Mouse (Mus musculus): Measurements from ENCODE around the gene Ccdc51. TPM values are rescaled to one million over a fixed set of nuclear protein-coding genes. Genes with fewer than 3 reads are reported as not detected.

Gene Ccdc51
- polyA plus RNA-seq, 1 experiment from 2014 or later: 14.2 TPM

DNA sequence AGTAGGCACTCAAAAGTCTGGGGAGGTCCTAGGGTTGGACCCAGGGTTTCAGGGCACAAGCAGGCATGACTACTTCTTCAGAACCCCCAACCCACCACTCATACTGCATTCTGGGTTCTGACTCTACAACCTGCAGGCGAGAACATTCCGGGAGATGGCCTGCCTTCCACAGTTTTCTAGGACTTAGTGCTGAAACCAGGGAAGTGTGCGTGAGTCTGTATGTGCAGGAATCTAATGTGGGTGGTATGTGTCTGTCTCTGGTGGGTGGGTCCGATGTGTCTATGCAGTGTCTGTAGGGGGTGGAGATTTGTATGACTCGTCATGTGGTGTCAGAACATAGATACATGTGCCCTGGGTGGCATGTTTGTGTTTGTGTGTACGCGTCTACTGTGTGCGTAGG lies 16.1 kb downstream of the Ccdc51 start:
- H3K4me1 ChIP-seq (replicated peaks): peaks cover 76% of the 10 kb centered on the region
- peak overlapping the region; percentile 82 for H3K4me2 ChIP-seq
- H3K36me3 ChIP-seq: no peaks in the 10 kb centered on the region; the same call in 1 of the 2 replicates
- H3K4me3 ChIP-seq: peak overlapping the region; percentile 76
- peak overlapping the region; percentile 98 for H3K27ac ChIP-seq
- H3K9ac ChIP-seq: no peak overlapping the region; the same call in 1 of the 2 replicates
- 69% methylated on average over 8 of the region's 8 CpGs for WGBS
- no peaks in the 10 kb centered on the region for H3K9me3 ChIP-seq (replicated peaks)
- no peak for ATAC-seq (replicated peaks; ENCODE audit: insufficient number of reproducible peaks, insufficient read depth, low FRiP score, low read depth)
- no peaks in the 10 kb centered on the region for H3K27me3 ChIP-seq

DNA sequence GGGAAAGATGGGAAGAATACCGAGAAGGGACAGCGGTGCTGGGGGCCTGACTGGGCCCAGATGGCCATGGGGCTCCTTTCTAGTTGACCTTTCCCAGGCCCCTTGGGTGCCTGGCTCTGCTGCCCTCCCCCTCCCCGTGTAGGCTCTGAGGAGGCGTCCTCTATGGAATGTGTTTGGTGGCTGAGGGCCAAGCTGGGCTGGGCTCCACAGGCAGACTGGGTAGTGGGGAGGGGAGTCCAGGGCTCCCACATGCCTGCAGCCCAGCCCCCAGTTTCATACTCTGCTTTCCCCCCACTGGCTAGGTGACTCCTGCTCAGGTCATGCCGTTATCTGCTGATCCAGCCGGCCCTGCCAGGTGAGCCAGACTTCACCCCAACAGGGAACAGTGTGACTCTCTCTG lies 16.7 kb downstream of the Ccdc51 start:
- H3K9ac ChIP-seq: peak overlapping the region; percentile 27
- H3K4me1 ChIP-seq (replicated peaks): peaks cover 75% of the 10 kb centered on the region
- H3K27ac ChIP-seq: peak overlapping the region; percentile 98
- peak; percentile 77 for ATAC-seq (replicated peaks; ENCODE audit: insufficient number of reproducible peaks, insufficient read depth, low FRiP score, low read depth)
- H3K27me3 ChIP-seq: no peaks in the 10 kb centered on the region
- peak overlapping the region; percentile 76 for H3K4me3 ChIP-seq
- H3K4me2 ChIP-seq: peak overlapping the region; percentile 82
- H3K9me3 ChIP-seq (replicated peaks): no peaks in the 10 kb centered on the region
- H3K36me3 ChIP-seq: peaks cover under 1% of the 10 kb centered on the region; the same call in 1 of the 2 replicates
- WGBS: 10% methylated on average over 6 of the region's 6 CpGs

DNA sequence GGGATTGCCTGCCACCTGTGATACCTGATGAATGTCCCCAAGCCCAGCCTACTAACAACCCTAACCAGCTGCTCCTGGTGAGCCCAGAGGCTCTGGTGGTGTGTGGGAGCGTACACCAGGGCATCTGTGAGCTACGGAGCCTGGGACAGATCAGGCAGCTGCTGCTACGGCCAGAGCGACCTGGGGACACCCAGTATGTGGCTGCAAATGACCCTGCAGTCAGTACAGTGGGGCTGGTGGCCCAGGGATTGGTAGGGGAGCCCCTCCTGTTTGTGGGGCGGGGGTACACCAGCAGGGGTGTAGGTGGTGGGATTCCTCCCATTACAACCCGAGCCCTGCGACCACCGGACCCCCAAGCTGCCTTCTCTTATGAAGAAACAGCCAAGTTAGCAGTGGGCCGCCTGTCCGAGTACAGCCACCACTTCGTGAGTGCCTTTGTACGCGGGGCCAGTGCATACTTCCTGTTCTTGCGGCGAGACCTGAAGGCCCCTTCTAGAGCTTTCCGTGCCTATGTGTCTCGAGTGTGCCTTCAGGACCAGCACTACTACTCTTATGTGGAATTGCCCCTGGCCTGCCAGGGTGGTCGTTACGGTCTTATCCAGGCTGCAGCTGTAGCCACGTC lies 18.1 kb downstream of the Ccdc51 start:
- H3K4me2 ChIP-seq: no peak overlapping the region
- peaks cover 79% of the 10 kb centered on the region for H3K4me1 ChIP-seq (replicated peaks)
- H3K9me3 ChIP-seq (replicated peaks): no peaks in the 10 kb centered on the region
- H3K4me3 ChIP-seq: no peak overlapping the region
- ATAC-seq (replicated peaks; ENCODE audit: insufficient number of reproducible peaks, insufficient read depth, low FRiP score, low read depth): no peak
- H3K27me3 ChIP-seq: no peaks in the 10 kb centered on the region
- peak overlapping the region; percentile 98; the same call in 1 of the 2 replicates for H3K27ac ChIP-seq
- H3K9ac ChIP-seq: no peak overlapping the region
- 83% methylated on average over 20 of the region's 20 CpGs for WGBS
- peaks cover 3% of the 10 kb centered on the region; the same call in 1 of the 2 replicates for H3K36me3 ChIP-seq

DNA sequence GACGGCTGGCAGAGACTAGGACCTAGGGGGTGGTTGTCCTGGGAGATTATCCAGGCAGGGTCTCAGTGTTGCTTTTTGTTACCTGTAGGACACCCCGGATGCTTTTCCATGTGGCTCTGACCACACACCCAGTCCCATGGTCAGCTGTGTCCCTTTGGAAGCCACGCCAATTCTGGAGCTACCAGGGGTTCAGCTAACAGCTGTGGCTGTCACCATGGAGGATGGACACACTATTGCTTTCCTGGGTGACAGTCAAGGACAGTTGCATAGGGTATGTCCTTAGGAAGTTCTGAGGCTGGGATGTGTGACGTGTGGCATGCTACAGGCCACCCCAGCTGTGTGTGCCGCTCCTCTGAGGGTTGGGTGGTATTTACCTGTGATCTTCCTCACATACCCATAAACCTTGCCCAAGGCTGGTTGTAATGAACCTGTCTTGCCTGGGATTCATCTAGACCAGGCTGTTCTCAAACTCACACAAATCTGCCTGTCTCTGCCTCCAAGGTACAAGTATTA lies 19.7 kb downstream of the Ccdc51 start:
- ATAC-seq (replicated peaks; ENCODE audit: insufficient number of reproducible peaks, insufficient read depth, low FRiP score, low read depth): no peak
- Histone ChIP-seq H3K36me3 (peaks cover 16% of the 10 kb centered on the region; the same call in 1 of the 2 replicates), H3K4me3 (no peak overlapping the region), H3K4me2 (no peak overlapping the region), H3K4me1 (replicated peaks) (peaks cover 70% of the 10 kb centered on the region), H3K27ac (no peak overlapping the region), H3K9me3 (replicated peaks) (no peaks in the 10 kb centered on the region), H3K9ac (no peak overlapping the region), H3K27me3 (no peaks in the 10 kb centered on the region)
- WGBS: 93% methylated on average over 5 of the region's 5 CpGs

DNA sequence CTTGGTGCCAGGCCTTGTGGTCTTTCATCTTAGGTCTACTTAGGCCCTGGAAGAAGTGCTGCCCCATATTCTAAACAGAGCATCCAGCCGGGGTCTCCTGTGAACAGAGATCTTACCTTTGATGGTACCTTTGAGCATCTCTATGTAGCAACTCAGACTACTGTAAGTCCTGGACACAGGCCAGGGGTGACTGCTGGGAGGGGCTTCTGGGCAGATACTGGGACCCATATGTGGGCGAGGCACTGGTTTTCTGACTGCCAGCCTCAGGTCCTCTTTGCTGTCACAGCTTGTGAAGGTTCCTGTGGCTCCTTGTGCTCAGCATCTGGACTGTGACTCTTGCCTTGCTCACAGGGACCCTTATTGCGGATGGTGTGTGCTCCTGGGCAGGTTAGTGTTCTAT lies 20.2 kb downstream of the Ccdc51 start:
- WGBS: 84% methylated on average over 3 of the region's 3 CpGs
- ATAC-seq (replicated peaks; ENCODE audit: insufficient number of reproducible peaks, insufficient read depth, low FRiP score, low read depth): no peak

DNA sequence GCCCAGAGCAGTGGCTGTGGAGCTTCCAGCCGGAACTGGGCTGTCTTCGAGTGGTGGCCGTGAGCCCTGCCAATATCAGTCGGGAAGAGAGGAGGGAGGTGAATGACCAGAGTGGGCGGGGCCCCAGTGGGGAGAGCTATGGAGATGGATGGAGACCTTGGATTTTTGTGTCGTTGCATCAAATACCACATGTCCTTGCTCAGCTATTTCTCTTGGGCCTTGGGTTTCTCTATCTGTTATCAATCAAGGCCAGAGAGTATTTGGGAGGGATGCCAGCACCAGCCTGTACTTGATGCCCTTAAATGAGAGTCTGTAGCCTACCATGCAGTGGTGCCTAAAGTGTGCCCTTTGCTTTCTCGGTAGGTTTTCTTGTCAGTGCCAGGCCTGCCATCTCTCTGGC lies 21.0 kb downstream of the Ccdc51 start:
- no peak overlapping the region for H3K27ac ChIP-seq
- no peak overlapping the region for H3K4me2 ChIP-seq
- no peak for ATAC-seq (replicated peaks; ENCODE audit: insufficient number of reproducible peaks, insufficient read depth, low FRiP score, low read depth)
- no peaks in the 10 kb centered on the region for H3K27me3 ChIP-seq
- no peak overlapping the region for H3K4me3 ChIP-seq
- WGBS: 67% methylated on average over 7 of the region's 7 CpGs
- peaks cover 57% of the 10 kb centered on the region for H3K4me1 ChIP-seq (replicated peaks)
- H3K9me3 ChIP-seq (replicated peaks): no peaks in the 10 kb centered on the region
- H3K9ac ChIP-seq: no peak overlapping the region
- H3K36me3 ChIP-seq: peaks cover 17% of the 10 kb centered on the region; the same call in 1 of the 2 replicates

More for the DNA sequence above, 20.2 kb downstream of the Ccdc51 start:
- no peak overlapping the region for H3K27ac ChIP-seq
- H3K27me3 ChIP-seq: no peaks in the 10 kb centered on the region
- no peak overlapping the region for H3K4me3 ChIP-seq
- peaks cover 64% of the 10 kb centered on the region for H3K4me1 ChIP-seq (replicated peaks)
- no peaks in the 10 kb centered on the region for H3K9me3 ChIP-seq (replicated peaks)
- H3K4me2 ChIP-seq: no peak overlapping the region
- H3K9ac ChIP-seq: no peak overlapping the region
- H3K36me3 ChIP-seq: peaks cover 16% of the 10 kb centered on the region; the same call in 1 of the 2 replicates

DNA sequence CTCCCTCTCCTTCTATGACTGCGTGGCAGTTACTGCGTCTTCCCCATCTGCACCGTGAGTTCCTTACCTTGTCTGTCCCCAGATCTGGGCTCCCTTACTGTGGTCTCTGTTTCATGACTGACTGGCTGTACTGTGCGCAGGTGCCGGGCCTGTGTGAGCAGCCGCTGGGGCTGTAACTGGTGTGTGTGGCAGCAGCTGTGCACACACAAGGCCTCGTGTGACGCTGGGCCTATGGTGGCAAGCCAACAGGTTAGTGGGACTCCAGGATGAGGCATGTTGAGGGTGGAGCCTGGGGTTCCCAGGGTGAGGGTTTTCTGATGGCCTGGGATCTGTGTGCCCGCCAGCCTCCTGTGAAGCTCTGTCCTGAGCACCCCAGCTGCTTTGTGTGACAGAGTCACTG lies 21.8 kb downstream of the Ccdc51 start:
- no peak overlapping the region for H3K9ac ChIP-seq
- H3K36me3 ChIP-seq: peaks cover 25% of the 10 kb centered on the region
- ATAC-seq (replicated peaks; ENCODE audit: insufficient number of reproducible peaks, insufficient read depth, low FRiP score, low read depth): no peak
- no peaks in the 10 kb centered on the region for H3K9me3 ChIP-seq (replicated peaks)
- H3K4me3 ChIP-seq: no peak overlapping the region
- no peaks in the 10 kb centered on the region for H3K27me3 ChIP-seq
- WGBS: 86% methylated on average over 9 of the region's 9 CpGs
- H3K27ac ChIP-seq: no peak overlapping the region
- H3K4me2 ChIP-seq: no peak overlapping the region
- peaks cover 49% of the 10 kb centered on the region for H3K4me1 ChIP-seq (replicated peaks)

DNA sequence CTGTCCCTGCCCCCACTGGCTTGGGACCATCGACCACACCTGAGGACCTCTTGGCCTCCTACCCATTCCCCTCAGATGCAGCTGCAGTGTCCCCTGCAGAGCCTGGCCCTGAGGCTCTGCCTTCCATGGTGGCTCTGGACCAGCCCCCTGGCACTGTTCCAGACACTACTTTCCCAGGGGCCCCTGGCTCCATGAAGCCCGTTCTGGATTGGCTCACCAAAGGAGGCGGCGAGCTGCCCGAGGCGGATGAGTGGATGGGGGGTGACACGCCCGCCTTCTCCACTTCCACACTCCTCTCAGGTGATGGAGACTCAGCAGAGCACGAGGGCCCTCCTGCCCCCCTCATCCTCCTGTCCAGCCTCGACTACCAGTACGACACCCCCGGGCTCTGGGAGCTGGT lies 22.7 kb downstream of the Ccdc51 start:
- Histone ChIP-seq H3K27me3 (no peaks in the 10 kb centered on the region), H3K4me1 (replicated peaks) (peaks cover 40% of the 10 kb centered on the region), H3K36me3 (peaks cover 34% of the 10 kb centered on the region), H3K27ac (no peak overlapping the region; the same call in 1 of the 2 replicates), H3K4me2 (0 out of 2 replicates have a peak overlapping the region, but pooled peaks have one; percentile 7), H3K4me3 (no peak overlapping the region), H3K9me3 (replicated peaks) (no peaks in the 10 kb centered on the region), H3K9ac (no peak overlapping the region)
- WGBS: 56% methylated on average over 12 of the region's 12 CpGs
- peak; percentile 47 for ATAC-seq (replicated peaks; ENCODE audit: insufficient number of reproducible peaks, insufficient read depth, low FRiP score, low read depth)

DNA sequence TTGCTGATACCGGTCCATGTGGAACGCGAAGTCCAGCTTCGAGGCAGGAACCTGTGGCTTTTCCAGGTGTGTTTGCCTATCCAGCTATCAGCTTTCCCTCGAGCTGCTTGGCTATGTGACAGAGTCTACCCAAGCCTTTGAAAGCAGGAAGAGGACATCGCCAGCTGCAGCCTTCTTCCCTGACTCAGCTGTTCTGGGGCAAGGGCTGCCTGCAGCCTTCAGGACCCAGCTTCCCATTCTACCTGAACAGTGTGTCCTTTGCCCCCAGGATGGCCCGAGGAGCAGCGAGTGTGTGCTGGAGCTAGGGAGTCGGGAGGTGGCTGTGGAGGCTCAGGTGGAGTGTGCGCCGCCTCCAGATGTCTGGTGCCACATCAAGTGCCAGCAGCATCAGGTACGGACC lies 23.4 kb downstream of the Ccdc51 start:
- H3K4me1 ChIP-seq (replicated peaks): peaks cover 35% of the 10 kb centered on the region
- no peak overlapping the region for H3K4me3 ChIP-seq
- H3K27me3 ChIP-seq: no peaks in the 10 kb centered on the region
- peaks cover 41% of the 10 kb centered on the region for H3K36me3 ChIP-seq
- 87% methylated on average over 12 of the region's 12 CpGs for WGBS
- no peak overlapping the region for H3K4me2 ChIP-seq
- H3K9me3 ChIP-seq (replicated peaks): no peaks in the 10 kb centered on the region
- ATAC-seq (replicated peaks; ENCODE audit: insufficient number of reproducible peaks, insufficient read depth, low FRiP score, low read depth): no peak
- H3K27ac ChIP-seq: no peak overlapping the region
- H3K9ac ChIP-seq: no peak overlapping the region

DNA sequence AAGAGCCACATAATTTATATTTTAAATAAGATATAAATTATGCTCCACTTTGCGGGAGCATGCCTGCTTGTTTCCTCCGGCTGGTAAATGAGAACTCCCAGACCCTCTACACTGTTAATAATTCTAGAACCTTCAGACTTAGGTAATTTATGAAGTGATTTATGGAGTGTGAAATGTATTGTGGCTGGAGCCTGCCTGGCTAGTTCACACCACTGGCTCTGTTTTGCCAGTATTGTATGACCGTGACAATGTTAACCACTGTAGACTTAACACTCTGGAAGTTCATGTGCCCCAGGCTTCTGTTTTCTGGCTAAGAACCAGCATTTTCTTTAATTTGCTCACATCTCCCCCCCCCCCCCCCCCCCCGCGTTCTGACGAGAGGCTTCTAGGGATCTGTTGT lies 25.0 kb downstream of the Ccdc51 start:
- Histone ChIP-seq H3K4me3 (no peak overlapping the region), H3K27ac (no peak overlapping the region), H3K4me1 (replicated peaks) (peaks cover 28% of the 10 kb centered on the region), H3K4me2 (no peak overlapping the region), H3K9ac (no peak overlapping the region), H3K36me3 (peaks cover 57% of the 10 kb centered on the region), H3K27me3 (no peaks in the 10 kb centered on the region), H3K9me3 (replicated peaks) (no peaks in the 10 kb centered on the region)
- no peak for ATAC-seq (replicated peaks; ENCODE audit: insufficient number of reproducible peaks, insufficient read depth, low FRiP score, low read depth)
- 68% methylated on average over 6 of the region's 6 CpGs for WGBS

DNA sequence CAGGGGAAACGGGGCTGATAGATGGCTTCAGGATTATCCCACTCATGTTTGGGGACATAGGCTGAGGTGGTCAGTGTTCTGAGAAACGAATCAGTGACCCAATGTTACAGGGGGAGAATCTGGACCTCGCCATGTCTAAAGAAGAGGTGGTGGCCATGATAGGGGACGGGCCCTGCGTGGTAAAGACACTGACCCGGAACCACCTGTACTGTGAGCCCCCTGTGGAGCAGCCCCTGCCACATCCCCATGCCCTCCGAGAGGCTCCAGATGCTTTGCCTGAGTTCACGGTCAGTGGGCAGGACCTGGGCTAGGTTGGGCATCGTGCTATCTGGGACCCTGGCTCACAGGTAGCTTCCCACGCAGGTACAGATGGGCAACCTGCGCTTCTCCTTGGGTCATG lies 27.9 kb downstream of the Ccdc51 start:
- Histone ChIP-seq H3K9me3 (replicated peaks) (no peaks in the 10 kb centered on the region), H3K9ac (no peak overlapping the region), H3K4me1 (replicated peaks) (peaks cover 2% of the 10 kb centered on the region; the same call in 1 of the 2 replicates), H3K36me3 (peaks cover 84% of the 10 kb centered on the region), H3K27me3 (no peaks in the 10 kb centered on the region), H3K27ac (no peak overlapping the region), H3K4me3 (no peak overlapping the region), H3K4me2 (no peak overlapping the region)
- ATAC-seq (replicated peaks; ENCODE audit: insufficient number of reproducible peaks, insufficient read depth, low FRiP score, low read depth): no peak
- 89% methylated on average over 11 of the region's 11 CpGs for WGBS

DNA sequence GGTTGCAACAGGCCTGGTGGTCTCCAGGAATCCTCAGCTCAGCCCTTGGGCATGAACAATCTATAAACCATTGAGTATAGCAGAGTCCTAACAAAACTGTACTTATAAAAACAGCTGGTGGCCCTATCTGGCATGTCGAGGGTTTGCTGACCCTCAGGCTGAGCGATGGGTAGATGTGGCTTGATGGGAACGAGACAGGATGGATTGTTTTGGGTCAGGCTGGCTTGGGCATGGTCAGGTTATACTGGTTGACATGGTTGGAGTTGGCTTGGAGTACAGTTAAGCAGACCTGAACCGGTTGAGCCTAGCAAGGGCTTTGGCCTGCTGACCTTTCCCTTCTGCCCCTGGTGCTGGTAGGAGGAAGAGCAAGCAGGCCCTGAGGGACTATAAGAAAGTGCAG lies 28.8 kb downstream of the Ccdc51 start:
- no peak overlapping the region for H3K4me3 ChIP-seq
- H3K4me2 ChIP-seq: no peak overlapping the region
- no peak for ATAC-seq (replicated peaks; ENCODE audit: insufficient number of reproducible peaks, insufficient read depth, low FRiP score, low read depth)
- no peaks in the 10 kb centered on the region for H3K4me1 ChIP-seq (replicated peaks)
- no peaks in the 10 kb centered on the region for H3K27me3 ChIP-seq
- no peak overlapping the region for H3K27ac ChIP-seq
- H3K9ac ChIP-seq: no peak overlapping the region
- H3K9me3 ChIP-seq (replicated peaks): no peaks in the 10 kb centered on the region
- peaks cover 87% of the 10 kb centered on the region for H3K36me3 ChIP-seq
- WGBS: 85% methylated on average over 4 of the region's 4 CpGs

All from heart, embryonic 15.5 days (tissue).